Mouse (Mus musculus): ENCODE measurements at regions not wholly inside any gene's neighbourhood (a gene's known extent, or its start where the extent isn't known, plus 50 kb on each side); places are given as distances from the start of the nearest gene placed in this dataset.

DNA sequence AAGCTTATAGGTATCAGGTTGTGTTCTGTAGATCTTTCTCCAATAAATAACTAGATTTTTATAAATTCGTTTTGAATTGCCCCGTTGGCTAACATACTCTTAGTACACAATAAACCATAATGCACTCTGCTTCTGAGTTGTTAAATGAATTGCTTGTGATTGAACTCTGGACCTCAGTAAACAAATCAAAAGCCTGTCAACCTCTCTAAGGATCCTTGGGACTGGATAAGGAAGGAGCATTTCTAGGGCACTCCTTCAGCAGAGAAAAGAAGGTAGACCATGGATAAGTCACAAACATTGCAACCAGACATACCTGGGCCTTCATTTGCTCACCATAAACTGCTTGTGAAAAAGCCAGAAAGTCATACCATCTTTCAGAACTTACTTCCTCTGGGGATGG, 191.4 kb downstream of the S1pr1 start:
- WGBS: 89% methylated on average over 2 of the region's 2 CpGs
- H3K4me3 ChIP-seq (ENCODE audit: low read depth, low read length): no peak overlapping the region
- H3K4me1 ChIP-seq (ENCODE audit: insufficient read depth, low read length): no peaks in the 10 kb centered on the region
- no peaks in the 10 kb centered on the region for H3K9me3 ChIP-seq (ENCODE audit: low read length)
- TF ChIP-seq CTCF (IDR thresholded peaks at IDR 0.05): no peak
- no peak overlapping the region for H3K27ac ChIP-seq (ENCODE audit: low read depth, low read length)
- H3K4me2 ChIP-seq (ENCODE audit: low read depth, low read length, poor library complexity, severe bottlenecking): no peak overlapping the region
- no peaks in the 10 kb centered on the region for H3K27me3 ChIP-seq (ENCODE audit: insufficient read depth, low read length)
- ATAC-seq (ENCODE audit: low FRiP score): no peak
- H3K9ac ChIP-seq (replicated peaks; ENCODE audit: low read length, poor library complexity, severe bottlenecking): no peak overlapping the region
- no peaks in the 10 kb centered on the region for H3K36me3 ChIP-seq (ENCODE audit: insufficient read depth, low read length)
- no peak for DNase-seq (ENCODE audit: low spot score)

DNA sequence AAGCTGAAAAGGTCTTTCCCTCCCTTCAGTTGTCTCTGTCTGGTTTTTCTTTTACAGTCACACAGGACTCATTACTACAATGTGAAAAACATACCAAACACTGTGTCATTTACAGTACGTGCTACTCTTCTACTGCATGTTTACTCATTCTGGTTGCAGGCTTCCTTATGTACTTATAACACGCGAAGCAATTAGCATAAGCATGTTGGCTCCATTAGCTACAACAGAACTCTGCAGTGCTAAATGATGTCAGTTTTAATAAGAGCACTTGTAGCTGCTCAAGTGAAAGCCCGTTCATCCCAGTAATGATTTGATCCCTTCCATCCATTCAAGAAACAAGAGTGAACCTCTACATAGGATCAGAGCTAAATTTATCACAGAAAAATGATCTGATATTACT, 199.2 kb downstream of the S1pr1 start:
- Histone ChIP-seq H3K4me2 (ENCODE audit: low read depth, low read length, poor library complexity, severe bottlenecking) (no peak overlapping the region), H3K4me1 (ENCODE audit: insufficient read depth, low read length) (no peaks in the 10 kb centered on the region), H3K9me3 (ENCODE audit: low read length) (no peaks in the 10 kb centered on the region), H3K4me3 (ENCODE audit: low read depth, low read length) (no peak overlapping the region), H3K36me3 (ENCODE audit: insufficient read depth, low read length) (no peaks in the 10 kb centered on the region), H3K27me3 (ENCODE audit: insufficient read depth, low read length) (no peaks in the 10 kb centered on the region), H3K9ac (replicated peaks; ENCODE audit: low read length, poor library complexity, severe bottlenecking) (no peak overlapping the region), H3K27ac (ENCODE audit: low read depth, low read length) (no peak overlapping the region)
- WGBS: 86% methylated on average over 4 of the region's 4 CpGs
- ATAC-seq (ENCODE audit: low FRiP score) (no peak), DNase-seq (ENCODE audit: low spot score) (no peak)
- TF ChIP-seq CTCF (IDR thresholded peaks at IDR 0.05): no peak

DNA sequence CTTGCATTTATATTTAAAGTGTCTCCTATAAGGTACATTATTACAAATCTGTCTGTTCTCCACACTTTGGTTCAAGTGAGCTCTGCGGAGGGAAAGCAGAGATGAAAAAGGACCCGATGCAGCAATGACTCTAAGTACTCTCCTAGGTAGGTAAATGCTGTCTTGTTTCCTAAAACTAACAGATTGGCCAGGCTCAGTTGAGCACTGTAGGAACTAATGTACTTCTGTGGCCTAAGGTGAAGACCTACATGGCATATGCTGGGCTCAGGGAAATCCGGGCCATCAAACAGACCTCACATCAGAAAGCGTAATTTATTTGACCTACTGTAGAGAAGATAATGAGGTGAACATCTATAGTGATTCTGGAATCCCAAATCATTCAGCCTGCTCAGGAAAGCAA, 205.2 kb downstream of the S1pr1 start:
- no peak for ATAC-seq (ENCODE audit: low FRiP score)
- WGBS: 92% methylated on average over 4 of the region's 4 CpGs

DNA sequence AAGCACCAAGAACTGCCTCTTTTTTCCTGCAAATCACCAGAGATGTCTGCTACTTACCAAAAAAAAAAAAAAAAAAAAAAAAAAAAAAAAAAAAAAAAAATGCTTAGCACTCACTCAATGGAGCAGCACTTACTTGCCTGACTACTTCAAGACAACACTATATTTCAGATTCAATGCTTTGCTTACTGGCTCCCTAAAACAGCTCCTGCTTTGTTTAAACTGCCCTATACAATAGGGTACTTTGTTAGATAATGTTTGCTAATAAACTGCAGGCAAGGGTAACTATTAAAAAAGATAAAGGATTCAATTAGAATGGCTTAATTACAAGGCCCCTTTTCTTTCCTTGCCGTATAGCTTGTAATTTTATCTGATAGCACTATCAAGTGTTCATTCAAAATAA, 217.5 kb downstream of the S1pr1 start:
- ATAC-seq (ENCODE audit: low FRiP score): no peak

More for the DNA sequence above, 205.2 kb downstream of the S1pr1 start:
- Histone ChIP-seq H3K4me1 (ENCODE audit: insufficient read depth, low read length) (no peaks in the 10 kb centered on the region), H3K9me3 (ENCODE audit: low read length) (no peaks in the 10 kb centered on the region), H3K9ac (replicated peaks; ENCODE audit: low read length, poor library complexity, severe bottlenecking) (no peak overlapping the region), H3K27ac (ENCODE audit: low read depth, low read length) (no peak overlapping the region), H3K36me3 (ENCODE audit: insufficient read depth, low read length) (no peaks in the 10 kb centered on the region), H3K4me3 (ENCODE audit: low read depth, low read length) (no peak overlapping the region), H3K4me2 (ENCODE audit: low read depth, low read length, poor library complexity, severe bottlenecking) (no peak overlapping the region), H3K27me3 (ENCODE audit: insufficient read depth, low read length) (no peaks in the 10 kb centered on the region)
- no peak for TF ChIP-seq CTCF (IDR thresholded peaks at IDR 0.05)
- no peak for DNase-seq (ENCODE audit: low spot score)

DNA sequence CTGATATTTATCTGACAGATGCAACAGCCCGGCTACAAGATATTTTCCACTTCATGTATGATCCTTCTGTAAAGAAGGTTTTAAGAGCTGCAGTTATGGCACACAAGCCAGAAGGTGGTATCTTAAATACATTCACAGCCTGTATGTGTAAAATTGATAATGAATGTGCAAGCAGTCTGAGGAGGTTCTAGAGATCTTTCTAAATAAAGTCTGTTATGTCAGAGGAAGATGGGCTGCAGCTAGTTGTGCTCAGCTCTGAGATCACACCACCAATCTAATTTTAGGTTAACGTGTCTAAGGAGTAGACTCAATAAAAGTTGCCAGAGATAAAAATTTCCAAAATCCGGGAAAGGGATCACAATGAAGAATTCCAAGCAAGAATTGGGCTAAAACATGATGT, 218.8 kb downstream of the S1pr1 start:
- Histone ChIP-seq H3K4me2 (ENCODE audit: low read depth, low read length, poor library complexity, severe bottlenecking) (no peak overlapping the region), H3K27ac (ENCODE audit: low read depth, low read length) (no peak overlapping the region), H3K4me1 (ENCODE audit: insufficient read depth, low read length) (no peaks in the 10 kb centered on the region), H3K4me3 (ENCODE audit: low read depth, low read length) (no peak overlapping the region), H3K27me3 (ENCODE audit: insufficient read depth, low read length) (no peaks in the 10 kb centered on the region), H3K9ac (replicated peaks; ENCODE audit: low read length, poor library complexity, severe bottlenecking) (no peak overlapping the region), H3K36me3 (ENCODE audit: insufficient read depth, low read length) (no peaks in the 10 kb centered on the region), H3K9me3 (ENCODE audit: low read length) (no peaks in the 10 kb centered on the region)
- ATAC-seq (ENCODE audit: low FRiP score) (no peak), DNase-seq (ENCODE audit: low spot score) (no peak)
- no peak for TF ChIP-seq CTCF (IDR thresholded peaks at IDR 0.05)
- 84% methylated on average over 3 of the region's 3 CpGs for WGBS

More for the DNA sequence above, 217.5 kb downstream of the S1pr1 start:
- Histone ChIP-seq H3K27ac (ENCODE audit: low read depth, low read length) (no peak overlapping the region), H3K27me3 (ENCODE audit: insufficient read depth, low read length) (no peaks in the 10 kb centered on the region), H3K9me3 (ENCODE audit: low read length) (no peaks in the 10 kb centered on the region), H3K4me2 (ENCODE audit: low read depth, low read length, poor library complexity, severe bottlenecking) (no peak overlapping the region), H3K4me3 (ENCODE audit: low read depth, low read length) (no peak overlapping the region), H3K9ac (replicated peaks; ENCODE audit: low read length, poor library complexity, severe bottlenecking) (no peak overlapping the region), H3K4me1 (ENCODE audit: insufficient read depth, low read length) (no peaks in the 10 kb centered on the region), H3K36me3 (ENCODE audit: insufficient read depth, low read length) (no peaks in the 10 kb centered on the region)
- TF ChIP-seq CTCF (IDR thresholded peaks at IDR 0.05): no peak
- no peak for DNase-seq (ENCODE audit: low spot score)
- WGBS: 70% methylated on average over 1 of the region's 1 CpGs

DNA sequence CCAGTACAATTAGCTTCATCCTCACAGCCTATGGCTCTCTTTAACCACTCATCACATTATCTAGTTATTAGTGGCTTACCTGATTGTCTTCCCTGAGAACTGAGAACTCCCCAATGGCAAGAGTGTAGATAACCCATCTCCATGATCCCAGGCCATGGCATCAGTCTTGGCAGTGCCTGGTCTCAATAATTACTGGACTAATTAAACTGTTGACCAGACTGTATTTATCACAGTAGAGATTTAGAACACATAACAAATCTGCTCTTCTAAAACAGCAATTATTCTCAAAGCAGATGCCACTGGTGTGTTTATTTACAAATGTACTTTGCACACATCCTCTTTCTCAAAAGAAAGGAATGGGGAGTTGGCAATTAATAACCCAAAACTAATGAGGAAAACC, 219.2 kb downstream of the S1pr1 start:
- H3K27me3 ChIP-seq (ENCODE audit: insufficient read depth, low read length): no peaks in the 10 kb centered on the region
- H3K9me3 ChIP-seq (ENCODE audit: low read length): no peaks in the 10 kb centered on the region
- no peak for DNase-seq (ENCODE audit: low spot score)
- H3K9ac ChIP-seq (replicated peaks; ENCODE audit: low read length, poor library complexity, severe bottlenecking): no peak overlapping the region
- ATAC-seq (ENCODE audit: low FRiP score): no peak
- TF ChIP-seq CTCF (IDR thresholded peaks at IDR 0.05): no peak
- H3K4me2 ChIP-seq (ENCODE audit: low read depth, low read length, poor library complexity, severe bottlenecking): no peak overlapping the region
- no peak overlapping the region for H3K4me3 ChIP-seq (ENCODE audit: low read depth, low read length)
- no peak overlapping the region for H3K27ac ChIP-seq (ENCODE audit: low read depth, low read length)
- no peaks in the 10 kb centered on the region for H3K4me1 ChIP-seq (ENCODE audit: insufficient read depth, low read length)
- H3K36me3 ChIP-seq (ENCODE audit: insufficient read depth, low read length): no peaks in the 10 kb centered on the region

DNA sequence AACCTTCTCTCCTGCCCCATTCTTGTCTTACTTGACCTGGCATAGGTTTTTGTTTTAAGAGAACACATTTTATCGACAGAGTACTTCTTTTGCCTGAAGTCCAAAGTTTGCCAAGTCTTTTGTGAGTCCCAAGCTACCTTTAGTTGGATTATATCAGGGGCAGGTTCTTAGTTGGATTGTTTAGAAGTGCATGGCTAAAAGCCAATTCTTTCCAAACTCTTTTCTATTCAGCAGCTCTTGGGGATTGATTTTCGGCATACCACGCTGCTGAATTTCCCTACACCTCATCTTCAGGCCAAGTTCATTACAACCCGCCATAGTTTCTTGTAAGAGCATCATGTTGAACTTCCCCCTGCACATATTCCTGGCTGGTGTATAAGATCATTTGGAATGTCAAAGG, 245.9 kb downstream of the S1pr1 start:
- H3K4me3 ChIP-seq (ENCODE audit: low read depth, low read length): no peak overlapping the region
- no peak overlapping the region for H3K4me2 ChIP-seq (ENCODE audit: low read depth, low read length, poor library complexity, severe bottlenecking)
- no peaks in the 10 kb centered on the region for H3K9me3 ChIP-seq (ENCODE audit: low read length)
- no peak for DNase-seq (ENCODE audit: low spot score)
- no peaks in the 10 kb centered on the region for H3K27me3 ChIP-seq (ENCODE audit: insufficient read depth, low read length)
- H3K27ac ChIP-seq (ENCODE audit: low read depth, low read length): no peak overlapping the region
- H3K36me3 ChIP-seq (ENCODE audit: insufficient read depth, low read length): no peaks in the 10 kb centered on the region
- no peaks in the 10 kb centered on the region for H3K4me1 ChIP-seq (ENCODE audit: insufficient read depth, low read length)
- ATAC-seq (ENCODE audit: low FRiP score): no peak
- 75% methylated on average over 4 of the region's 4 CpGs for WGBS
- no peak overlapping the region for H3K9ac ChIP-seq (replicated peaks; ENCODE audit: low read length, poor library complexity, severe bottlenecking)
- no peak for TF ChIP-seq CTCF (IDR thresholded peaks at IDR 0.05)

Measured in midbrain, postnatal 0 days (tissue).